Mouse (Mus musculus) kidney, adult 8-10 months (tissue): ENCODE data around the gene Tgfa.

Source experiments
- DNase-seq, 2 experiments: peaks; one replicate each; pipeline ENCODE4 v3.0.0; 2022

Tgfa gene

DNA sequence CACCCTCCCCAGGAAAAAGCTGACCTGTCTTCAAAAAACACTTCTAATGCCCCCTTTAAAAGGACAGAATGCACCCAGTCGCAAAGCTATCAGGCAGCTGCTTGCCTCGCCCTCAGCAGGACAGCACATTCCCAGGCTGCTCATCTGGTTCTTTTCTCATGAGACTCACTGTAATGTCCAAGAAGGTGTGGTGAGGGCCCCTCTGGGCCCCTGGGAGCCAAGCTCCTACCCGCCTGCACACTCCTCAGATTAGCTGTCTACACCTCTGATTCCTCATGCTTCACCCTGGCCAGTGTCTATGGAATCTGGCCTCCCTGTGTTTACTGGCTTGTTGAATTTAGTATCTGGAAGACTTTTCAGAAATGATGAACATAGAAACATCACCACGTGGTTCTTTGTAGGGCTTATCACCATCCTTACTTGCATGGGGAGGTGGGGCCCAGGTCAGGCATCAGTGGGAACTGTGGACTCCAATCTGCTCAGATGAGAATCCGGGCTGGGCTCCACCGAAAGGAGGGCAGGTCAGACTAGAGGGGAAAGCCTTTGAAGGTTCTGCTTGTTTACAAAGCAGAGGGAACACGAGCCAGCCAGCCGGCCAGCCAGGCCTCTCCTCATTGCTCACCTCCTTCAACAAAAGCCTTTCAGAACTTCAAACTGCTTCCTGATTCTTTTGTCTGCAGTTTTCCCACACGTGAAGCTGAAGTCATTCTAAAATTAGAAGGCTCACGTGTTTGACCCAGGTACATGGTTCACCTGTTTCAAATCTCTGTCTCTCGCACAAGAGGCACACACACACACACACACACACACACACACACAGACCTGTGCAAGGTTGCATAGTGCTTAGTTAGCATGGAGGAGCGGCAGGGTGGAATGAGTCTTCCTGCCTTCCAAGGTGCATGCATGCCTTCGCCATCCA is 38.7 kb downstream of the Tgfa start:
- peak; percentile 8 to 9 for DNase-seq

DNA sequence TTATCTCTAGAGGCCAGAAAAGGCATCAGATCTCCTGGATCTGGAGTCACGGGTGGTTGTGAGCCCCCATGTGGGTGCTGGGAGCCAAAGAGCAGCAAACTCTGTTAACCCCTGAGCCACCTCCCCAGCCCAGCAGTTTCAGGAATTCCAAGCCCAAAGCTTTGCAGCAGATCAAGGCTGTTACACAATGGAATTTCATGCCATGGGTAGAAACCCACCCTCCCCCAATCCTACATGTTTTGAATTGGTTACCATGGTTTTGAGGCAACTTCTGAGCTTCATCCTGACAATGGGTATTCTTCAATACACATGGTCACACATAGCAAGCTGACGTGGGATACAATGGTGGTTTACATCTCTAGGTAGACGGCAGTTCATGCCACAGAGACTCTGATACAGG is 49.8 kb downstream of the Tgfa start:
- no peak for DNase-seq

DNA sequence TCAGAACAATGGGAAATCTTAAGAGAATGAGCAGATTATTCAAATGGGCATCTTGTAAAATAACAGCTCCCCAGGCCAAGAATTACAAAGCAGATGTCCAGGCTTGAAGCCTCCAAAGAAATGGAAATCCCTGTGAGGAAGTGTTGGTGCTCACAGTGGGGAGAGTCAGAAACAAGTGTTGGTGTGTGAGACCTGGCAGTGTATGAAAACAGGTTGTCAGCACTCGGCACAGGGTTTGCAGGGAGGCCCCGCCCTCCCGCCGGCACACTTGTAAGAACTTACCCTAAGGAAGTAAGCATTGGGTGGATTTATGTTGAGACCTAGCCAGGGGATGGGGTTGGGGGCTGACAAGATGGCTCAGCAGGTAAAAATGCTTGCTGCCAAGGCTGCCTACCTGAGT is 50.9 kb downstream of the Tgfa start:
- no peak for DNase-seq

DNA sequence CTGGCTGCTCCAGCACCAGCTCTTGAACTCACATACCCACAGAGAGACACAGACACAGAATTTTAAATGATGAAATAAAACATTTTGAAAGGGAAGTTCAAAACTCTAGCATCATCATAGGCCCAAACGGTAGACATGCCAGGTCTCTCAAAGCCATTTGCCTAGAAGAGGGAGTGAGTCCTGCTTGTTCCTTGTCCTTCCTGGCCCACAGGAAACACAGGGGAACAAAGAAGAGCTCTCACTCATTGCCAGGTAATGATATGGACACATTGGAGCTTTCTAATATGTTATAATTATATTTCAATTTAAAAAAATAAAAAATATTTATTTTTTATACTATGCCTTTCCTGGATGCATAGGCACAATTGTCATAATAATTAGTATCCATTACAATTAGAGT is 53.5 kb downstream of the Tgfa start:
- no peak for DNase-seq

DNA sequence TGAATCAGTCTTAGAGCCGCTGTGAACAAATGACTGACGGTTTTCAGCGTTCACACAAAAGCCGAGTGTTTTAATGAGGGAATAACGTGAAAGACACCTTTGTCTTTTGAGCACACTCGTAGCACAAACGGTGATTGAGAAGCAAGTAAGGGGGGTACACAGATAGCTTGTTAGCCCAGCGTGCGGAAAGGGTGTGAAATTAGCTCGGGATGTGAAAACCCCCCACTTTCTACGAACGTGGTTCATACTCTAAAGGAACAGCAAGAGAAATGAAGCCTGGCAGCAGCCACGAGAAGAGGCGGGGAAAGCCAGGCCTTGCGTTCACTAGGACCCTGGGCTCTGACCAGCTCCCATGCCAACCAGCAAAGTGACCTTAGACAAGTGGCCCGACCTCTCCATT is 54.0 kb downstream of the Tgfa start:
- DNase-seq: no peak

DNA sequence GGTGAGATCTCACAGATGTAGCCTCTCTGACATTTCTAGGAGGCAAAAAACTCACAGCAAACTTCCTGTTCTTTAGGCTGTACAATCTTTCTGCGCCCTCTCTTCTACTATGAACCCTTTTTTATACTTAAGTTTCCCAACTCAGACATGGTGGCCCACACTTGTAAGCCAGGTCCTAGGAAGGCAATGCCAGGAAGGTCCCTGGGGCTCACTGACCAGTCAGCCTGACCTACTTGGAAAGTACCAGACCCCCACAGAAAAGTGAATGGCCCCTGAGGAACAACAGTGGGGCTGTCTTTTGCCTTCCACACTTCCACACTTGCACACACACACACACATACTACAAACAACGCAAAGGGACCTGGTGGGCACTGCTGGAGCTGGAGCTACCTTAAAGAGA is 55.2 kb downstream of the Tgfa start:
- no peak for DNase-seq

DNA sequence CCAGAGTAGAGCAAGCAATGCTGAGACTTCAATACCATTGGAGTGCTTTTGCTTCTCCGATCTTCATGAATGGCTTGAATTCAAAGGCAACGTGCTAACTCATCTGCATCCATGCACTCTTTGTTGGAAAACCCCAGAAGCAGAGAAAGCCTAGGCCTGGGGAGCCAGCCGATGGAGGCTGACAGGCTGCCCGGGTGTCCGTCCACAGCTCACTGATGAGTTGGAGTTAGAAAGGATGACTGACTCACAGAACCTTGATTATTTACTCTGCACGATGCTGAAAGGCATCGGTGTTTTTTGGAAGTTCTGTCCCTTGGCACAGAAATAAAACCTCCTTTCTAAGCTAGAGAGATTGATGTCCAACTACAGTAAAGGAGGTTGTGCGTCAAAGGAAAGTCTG is 55.8 kb downstream of the Tgfa start:
- DNase-seq: no peak

DNA sequence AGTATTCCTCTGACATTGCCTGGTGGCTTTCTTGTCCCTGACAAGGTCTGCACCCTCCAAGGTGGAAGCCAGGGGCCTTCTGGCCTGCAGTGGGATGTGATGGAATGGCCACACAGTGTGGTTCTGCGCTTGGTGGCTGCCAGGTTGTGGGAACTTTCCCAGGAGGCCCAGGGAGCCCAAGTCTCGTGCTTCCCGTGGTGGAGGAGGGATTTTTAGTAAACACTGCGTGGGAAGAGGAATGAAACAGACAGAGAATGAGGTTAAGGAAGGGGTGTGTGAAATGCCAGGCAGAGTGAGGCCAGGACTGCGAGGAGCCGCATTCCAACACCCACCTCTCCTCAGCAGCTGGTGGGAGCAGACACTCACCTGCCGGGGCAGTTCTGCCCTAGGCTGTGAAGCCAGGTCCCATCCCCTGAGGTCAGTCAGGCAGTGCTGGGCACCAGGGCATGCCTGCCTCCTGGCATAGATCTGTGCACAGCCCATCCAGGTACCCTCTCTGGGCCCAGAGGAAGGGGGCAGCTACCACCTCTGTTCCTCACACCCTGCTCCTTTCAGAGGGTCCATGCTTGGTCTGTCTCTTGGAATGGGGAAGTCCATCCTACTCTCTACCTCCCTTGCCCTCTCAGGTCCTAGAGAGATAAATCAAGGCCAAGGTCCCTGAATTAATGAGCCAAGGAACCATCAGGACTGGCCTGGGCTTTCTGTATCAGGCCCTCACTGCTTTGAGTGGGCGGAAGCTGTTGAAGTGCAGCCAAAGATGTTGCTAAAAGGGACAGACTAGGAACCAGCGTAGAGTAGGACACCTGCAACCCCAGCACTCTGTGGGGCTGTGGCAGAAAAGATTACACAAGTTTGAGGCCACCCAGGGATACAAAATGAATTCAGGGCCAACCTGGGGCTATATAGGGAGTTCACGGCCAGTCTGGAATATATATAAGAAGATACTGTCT is 57.4 kb downstream of the Tgfa start:
- DNase-seq: no peak

DNA sequence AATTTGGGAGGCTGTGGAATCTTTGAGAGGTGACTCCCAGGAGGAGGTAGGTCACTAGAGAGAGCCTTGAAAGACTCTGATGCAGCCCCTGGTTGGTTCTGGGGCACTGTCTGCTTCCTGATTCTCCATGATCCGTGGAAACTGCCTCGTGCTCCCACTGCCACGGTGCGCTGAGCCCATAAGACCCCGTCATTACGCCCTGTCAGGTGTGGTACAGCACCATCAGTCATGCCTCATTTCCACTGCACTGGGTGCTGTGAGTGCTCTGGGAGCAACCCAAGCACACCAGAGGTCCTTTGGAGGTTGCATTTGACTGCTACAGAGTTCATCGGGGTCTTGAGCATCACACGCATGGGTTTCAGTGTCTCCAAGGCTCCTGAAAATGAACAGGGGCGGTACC is 60.9 kb downstream of the Tgfa start:
- no peak for DNase-seq

DNA sequence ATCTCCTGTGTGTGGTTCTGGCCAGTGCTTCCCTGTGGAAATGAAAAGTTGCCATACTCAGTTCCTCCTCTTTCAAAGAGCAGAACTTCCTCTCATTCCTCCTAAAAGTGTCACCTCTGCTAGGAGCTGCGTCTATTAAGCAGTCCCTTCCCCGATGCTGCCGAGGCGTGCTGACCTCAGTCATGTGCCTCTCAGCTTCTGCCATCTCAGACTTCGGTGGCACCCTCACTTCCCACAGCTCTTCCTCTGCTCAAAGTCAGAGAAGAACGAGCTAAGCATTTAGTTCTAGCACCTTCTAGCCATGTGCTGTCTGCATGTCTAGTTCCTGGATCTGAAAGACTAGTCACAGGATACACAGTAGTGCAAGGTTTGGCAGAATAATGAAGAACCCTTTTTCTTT is 64.2 kb downstream of the Tgfa start:
- DNase-seq: no peak

DNA sequence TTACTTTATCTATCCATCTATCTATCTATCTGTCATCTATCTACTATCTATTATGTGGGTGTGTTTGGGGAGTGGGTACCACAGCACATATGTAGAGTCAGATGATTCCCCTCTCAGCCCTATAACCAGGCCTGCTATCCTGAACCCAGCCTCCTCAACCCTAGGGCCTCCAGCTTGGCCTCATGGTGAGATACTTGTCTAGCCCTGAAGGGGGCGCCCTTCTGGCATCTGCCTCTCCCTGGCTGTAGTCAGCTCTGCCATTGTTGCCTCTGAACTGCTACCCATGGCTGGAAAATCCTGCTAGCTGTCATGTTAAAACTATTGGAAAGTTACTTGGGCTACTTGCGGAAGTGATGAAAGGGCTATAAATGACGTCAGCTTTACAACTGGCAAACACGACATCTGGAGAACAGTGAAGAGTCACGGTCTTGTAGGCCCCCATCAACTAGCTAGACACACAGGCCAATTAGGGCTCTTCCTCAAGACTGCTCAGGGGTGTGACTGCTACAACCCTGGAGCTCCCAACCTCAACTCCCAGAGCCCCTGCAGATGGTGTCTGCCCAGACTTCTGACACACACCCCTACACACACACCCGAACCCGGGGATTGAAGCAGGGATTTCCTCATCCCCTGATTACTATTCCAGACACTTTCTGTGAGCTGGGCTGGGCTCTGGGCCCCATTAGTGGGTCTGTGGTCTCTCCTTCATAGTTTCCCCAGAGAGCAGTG is 65.5 kb downstream of the Tgfa start:
- DNase-seq: no peak

DNA sequence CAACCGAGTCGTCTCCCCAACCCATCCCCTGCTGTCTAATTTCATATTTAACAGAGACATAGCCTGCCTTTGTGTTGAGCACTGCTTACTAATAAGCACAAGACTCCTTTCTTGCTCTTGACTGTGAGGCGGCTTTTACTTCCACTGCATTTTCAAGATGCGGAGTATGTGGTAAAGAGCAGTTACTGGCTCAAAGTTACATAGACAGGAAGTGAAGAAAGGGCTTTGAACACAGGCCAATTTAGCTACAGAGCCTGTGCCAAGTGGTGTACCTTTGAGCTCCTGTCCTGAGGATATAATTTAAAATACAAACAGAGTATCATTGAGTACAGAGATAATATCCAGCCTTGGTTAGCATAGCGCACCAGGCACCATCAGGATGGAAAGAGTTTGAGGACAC is 71.8 kb downstream of the Tgfa start:
- DNase-seq: no peak

DNA sequence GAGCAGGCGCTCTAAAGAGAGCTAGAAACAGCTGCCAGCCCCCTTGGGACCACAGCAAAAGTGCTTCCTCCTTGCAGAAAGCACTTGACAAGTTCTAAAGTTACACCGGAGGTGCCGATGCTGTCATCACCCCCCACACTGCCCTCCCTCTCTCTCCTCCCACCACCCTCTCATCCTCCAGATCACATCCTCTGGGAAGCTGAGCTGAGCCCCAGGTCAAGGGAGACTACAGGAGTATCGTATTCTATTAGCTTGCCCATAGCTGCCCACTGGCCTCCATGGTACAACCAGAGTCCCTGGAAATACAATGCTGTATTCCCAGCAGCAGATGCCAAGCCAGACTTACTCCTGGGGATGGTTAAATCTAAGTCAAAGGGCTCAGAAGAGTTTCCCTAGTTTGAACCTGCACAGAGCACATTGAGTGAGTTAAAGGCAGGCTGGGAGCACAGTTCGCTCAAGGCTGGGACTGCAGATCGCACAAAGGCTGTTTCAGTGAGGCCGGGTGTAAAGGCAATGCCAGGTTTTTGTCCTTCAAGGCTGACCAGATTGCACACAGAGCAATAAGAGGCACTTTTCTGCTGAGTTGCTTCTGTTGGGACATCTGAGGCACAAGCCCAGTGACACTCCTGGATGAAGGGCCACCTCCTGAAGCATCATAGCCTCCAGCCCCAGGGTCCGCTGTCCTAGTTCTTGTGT is 75.5 kb downstream of the Tgfa start:
- no peak for DNase-seq

DNA sequence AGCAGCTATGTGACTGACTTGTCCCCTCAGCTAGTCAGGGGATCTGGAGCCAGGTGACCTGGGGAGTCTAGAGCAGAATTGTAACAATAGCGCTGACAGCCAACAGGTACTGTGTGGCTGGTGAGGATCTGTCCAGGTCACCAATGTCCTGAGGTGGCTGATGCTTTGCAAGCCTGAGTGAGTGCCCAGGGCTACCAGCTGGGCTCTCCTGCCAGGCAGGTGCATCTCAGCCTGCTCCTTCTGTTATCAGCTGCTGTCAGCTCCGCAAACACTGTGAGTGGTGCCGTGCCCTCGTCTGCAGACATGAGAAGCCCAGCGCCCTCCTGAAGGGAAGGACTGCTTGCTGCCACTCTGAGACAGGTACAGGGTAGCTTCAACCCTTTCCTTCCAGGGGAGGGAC is 76.1 kb downstream of the Tgfa start:
- DNase-seq: no peak

DNA sequence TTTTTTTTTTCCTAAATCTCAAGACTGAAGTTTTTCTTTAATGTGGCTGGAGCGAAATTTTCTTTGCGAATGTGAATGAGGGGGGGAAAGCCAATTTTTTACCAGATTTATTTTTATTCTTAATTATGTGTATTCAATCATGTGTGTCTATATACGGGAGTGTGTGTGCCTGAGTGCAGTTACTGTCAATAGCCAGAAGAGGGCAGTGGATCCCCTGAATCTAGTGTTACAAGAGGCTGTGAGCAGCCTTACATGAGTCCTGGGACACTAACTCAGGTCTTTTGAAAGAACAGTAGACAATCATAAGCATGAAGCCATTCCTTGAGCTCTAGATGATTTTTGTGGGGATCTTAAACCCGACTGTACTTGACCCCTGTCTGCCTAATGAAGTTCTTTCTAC is 80.7 kb downstream of the Tgfa start:
- DNase-seq: no peak

DNA sequence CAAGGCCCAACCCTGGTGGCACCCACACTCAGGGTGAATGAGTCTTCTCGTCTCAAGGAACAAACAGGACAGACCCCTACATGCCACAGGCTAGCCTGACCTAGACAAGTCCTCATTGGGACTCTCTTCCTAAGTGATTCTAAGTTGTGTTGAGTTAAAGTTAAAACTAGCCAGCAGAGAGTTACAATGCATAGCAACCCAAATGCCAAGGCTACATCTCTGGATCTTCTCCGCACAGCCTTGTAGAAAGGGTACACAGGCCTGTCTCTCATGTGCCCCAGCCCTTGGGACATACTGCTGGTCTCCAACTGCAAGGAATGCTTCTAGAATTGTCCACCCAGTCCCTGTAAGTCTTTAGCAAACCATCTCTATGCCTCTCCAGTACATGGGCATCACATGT is 81.8 kb downstream of the Tgfa start:
- DNase-seq: no peak

DNA sequence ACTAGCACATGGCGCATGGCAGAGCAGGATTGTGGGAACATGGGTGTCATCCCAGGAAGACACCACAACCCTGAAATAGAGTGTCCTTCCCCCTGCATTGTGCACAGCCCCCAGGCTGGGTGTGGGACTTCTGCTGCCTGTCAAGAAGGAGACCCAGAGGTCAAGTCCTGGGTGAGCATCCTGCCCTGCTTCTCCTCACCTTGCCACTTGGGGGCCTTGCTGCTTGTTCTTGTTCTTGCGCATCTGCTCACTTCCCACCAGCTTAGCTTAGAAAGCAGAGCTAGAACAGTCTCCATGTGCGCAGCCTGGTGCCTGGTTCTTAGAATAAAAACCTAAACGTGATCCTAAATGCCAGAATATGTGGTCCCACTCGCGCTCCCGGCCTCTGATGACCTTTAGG is 82.6 kb downstream of the Tgfa start:
- DNase-seq: no peak

DNA sequence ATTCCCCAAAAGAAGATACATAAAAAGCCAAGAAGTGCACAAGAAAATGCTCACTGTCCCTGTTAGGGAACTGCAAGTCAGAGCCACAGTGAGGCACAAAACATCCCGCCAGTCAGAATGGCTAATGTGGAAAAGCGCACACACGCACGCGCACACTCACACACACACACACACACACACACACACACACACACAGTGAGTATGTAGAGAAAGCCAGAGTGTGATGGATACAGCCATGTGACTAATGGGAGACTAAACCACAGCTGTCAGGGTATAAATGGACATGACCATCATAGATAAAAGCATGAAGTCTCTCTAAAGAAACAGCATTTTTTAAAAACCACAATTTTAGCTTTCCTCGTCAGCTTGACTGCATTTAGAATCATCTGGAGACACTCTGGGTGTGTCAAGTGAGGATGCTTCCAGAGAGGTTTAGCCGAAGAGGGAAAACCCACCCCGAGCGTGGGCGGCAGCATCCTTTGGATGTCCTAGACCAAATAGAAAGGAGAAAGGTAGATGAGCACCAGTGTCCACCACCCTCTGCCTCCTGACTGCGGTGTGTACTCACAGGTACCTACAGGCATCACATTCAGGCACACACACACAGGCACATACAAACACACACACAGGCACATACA is 86.7 kb downstream of the Tgfa start:
- no peak for DNase-seq

DNA sequence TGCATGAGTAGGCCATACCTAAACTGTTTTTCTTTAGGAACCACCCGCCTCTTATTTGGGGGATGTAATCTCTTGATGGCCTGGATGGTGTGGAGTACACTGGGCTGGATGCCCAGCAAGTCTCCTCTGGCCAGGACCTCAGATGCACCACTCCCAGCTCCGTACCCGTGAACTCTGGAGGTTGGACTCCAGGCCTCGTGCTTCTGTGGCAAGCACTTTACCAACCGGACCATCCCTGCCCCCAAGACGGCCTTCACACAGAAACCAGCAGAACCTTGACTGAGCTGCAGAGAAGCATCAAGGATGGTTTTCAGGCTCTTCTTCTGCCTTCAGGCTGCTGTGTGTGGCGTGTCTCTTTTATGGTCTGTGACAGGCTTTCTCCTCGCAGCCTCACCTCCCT is 98.3 kb downstream of the Tgfa start:
- DNase-seq: peak; percentile 21 to 35

DNA sequence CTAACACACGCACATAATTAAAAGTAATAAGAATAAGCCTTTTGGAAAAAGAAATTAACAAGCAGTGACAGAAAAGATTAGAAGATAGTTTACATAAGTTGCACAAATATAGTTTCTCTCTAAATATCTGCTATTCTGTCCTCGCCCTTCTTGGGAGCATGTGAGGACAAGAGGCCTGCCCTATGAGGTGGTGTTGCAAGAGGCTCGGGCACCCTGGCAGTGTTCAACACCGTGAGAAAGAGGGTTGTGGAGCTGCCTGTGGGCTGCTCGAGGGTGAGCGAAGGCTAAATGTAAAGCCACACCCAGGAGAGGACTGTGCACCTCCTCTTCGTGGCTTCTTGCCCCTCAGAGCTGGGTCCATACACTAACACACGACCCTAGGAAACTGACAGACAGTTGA is 100.4 kb downstream of the Tgfa start:
- no peak for DNase-seq

DNA sequence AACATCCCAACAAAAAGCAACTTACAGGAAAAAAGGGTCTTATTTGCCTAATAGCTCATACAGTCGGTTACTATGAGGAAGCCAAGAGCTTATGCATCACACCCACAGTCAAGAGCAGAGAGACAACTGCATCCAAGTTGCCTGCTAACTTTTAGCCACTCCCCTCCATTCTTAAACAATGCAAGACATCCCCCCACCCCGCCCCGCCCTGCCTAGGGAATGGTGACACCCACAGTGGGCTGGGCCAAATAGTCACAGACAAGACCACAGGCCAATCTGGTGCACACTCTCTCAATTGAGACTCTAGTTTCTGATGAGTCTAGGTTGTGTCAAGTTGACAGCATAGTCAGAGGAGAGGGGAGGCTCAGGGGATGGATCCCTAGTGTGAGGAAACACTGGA is 101.1 kb downstream of the Tgfa start:
- DNase-seq: no peak

DNA sequence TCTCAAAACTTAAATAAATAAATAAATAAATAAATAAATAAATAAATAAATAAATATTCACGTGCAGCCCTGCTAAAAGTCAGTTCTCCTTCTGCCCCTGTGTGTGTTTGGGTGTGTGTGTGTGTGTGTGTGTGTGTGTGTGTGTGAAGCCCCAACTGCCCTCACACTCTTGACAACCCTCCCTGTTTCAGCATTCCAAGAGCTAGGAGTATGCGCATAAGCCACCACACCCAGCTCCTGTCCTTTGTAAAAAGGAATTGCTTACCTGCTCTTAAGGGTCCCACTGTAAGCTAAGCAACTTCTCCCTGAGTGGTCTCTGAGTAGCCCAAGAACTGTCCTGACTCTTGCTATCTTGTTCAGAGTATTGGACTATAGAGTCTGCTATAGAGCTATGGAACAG is 101.9 kb downstream of the Tgfa start:
- no peak for DNase-seq
